Mouse (Mus musculus): ENCODE measurements around the gene Sorbs2. TPM values are rescaled to one million over a fixed set of nuclear protein-coding genes. Genes with fewer than 3 reads are reported as not detected.

The Sorbs2 gene
- polyA plus RNA-seq, 1 experiment from 2014 or later: 60.9 TPM

- 92% methylated on average over 9 of the region's 9 CpGs for WGBS
- Histone ChIP-seq H3K4me1 (ENCODE audit: control insufficient read depth, insufficient read depth, low read length) (peaks cover 16% of the 10 kb centered on the region), H3K4me3 (ENCODE audit: low read depth, low read length) (no peak overlapping the region), H3K36me3 (ENCODE audit: control insufficient read depth, insufficient read depth, low read length) (peaks cover 10% of the 10 kb centered on the region; the same call in 1 of the 2 replicates), H3K27me3 (ENCODE audit: control insufficient read depth, insufficient read depth, low read depth, low read length) (no peaks in the 10 kb centered on the region), H3K4me2 (ENCODE audit: low read length) (no peak overlapping the region), H3K9ac (ENCODE audit: low read depth, low read length) (no peak overlapping the region), H3K27ac (ENCODE audit: low read length) (no peak overlapping the region), H3K9me3 (replicated peaks; ENCODE audit: control insufficient read depth, low read length, poor library complexity, severe bottlenecking) (no peaks in the 10 kb centered on the region)
- no peak for ATAC-seq
These were observed 253.0 kb downstream of the Sorbs2 start for GRCm38 (mm10) chr8:45760622-45761021.

GRCm38 (mm10) chr8:45761053-45761452 lies 253.5 kb downstream of the Sorbs2 start:
- no peak overlapping the region for H3K27ac ChIP-seq (ENCODE audit: low read length)
- no peak overlapping the region for H3K4me3 ChIP-seq (ENCODE audit: low read depth, low read length)
- WGBS: 92% methylated on average over 1 of the region's 1 CpGs
- H3K9ac ChIP-seq (ENCODE audit: low read depth, low read length): no peak overlapping the region
- H3K36me3 ChIP-seq (ENCODE audit: control insufficient read depth, insufficient read depth, low read length): peaks cover 10% of the 10 kb centered on the region; the same call in 1 of the 2 replicates
- no peak overlapping the region for H3K4me2 ChIP-seq (ENCODE audit: low read length)
- no peaks in the 10 kb centered on the region for H3K27me3 ChIP-seq (ENCODE audit: control insufficient read depth, insufficient read depth, low read depth, low read length)
- H3K9me3 ChIP-seq (replicated peaks; ENCODE audit: control insufficient read depth, low read length, poor library complexity, severe bottlenecking): no peaks in the 10 kb centered on the region
- ATAC-seq: no peak
- H3K4me1 ChIP-seq (ENCODE audit: control insufficient read depth, insufficient read depth, low read length): peaks cover 17% of the 10 kb centered on the region

- ATAC-seq: peak; percentile 63
- no peaks in the 10 kb centered on the region for H3K27me3 ChIP-seq (ENCODE audit: control insufficient read depth, insufficient read depth, low read depth, low read length)
- H3K4me2 ChIP-seq (ENCODE audit: low read length): no peak overlapping the region; the same call in 1 of the 2 replicates
- WGBS: 61% methylated on average over 15 of the region's 15 CpGs
- no peak overlapping the region for H3K9ac ChIP-seq (ENCODE audit: low read depth, low read length)
- H3K27ac ChIP-seq (ENCODE audit: low read length): peak overlapping the region; percentile 61; the same call in 1 of the 2 replicates
- no peak overlapping the region for H3K4me3 ChIP-seq (ENCODE audit: low read depth, low read length)
- H3K36me3 ChIP-seq (ENCODE audit: control insufficient read depth, insufficient read depth, low read length): peaks cover 10% of the 10 kb centered on the region; the same call in 1 of the 2 replicates
- peaks cover 19% of the 10 kb centered on the region for H3K4me1 ChIP-seq (ENCODE audit: control insufficient read depth, insufficient read depth, low read length)
- no peaks in the 10 kb centered on the region for H3K9me3 ChIP-seq (replicated peaks; ENCODE audit: control insufficient read depth, low read length, poor library complexity, severe bottlenecking)
These were observed 255.5 kb downstream of the Sorbs2 start for GRCm38 (mm10) chr8:45762982-45763689.

GRCm38 (mm10) chr8:45763690-45764342 lies 256.2 kb downstream of the Sorbs2 start:
- 52% methylated on average over 11 of the region's 11 CpGs for WGBS
- Histone ChIP-seq H3K27me3 (ENCODE audit: control insufficient read depth, insufficient read depth, low read depth, low read length) (no peaks in the 10 kb centered on the region), H3K4me1 (ENCODE audit: control insufficient read depth, insufficient read depth, low read length) (peaks cover 19% of the 10 kb centered on the region), H3K9me3 (replicated peaks; ENCODE audit: control insufficient read depth, low read length, poor library complexity, severe bottlenecking) (no peaks in the 10 kb centered on the region), H3K4me2 (ENCODE audit: low read length) (peak overlapping the region; percentile 19; the same call in 1 of the 2 replicates), H3K9ac (ENCODE audit: low read depth, low read length) (0 out of 2 replicates have a peak overlapping the region, but pooled peaks have one; percentile 10), H3K27ac (ENCODE audit: low read length) (peak overlapping the region; percentile 61), H3K36me3 (ENCODE audit: control insufficient read depth, insufficient read depth, low read length) (peaks cover 10% of the 10 kb centered on the region; the same call in 1 of the 2 replicates), H3K4me3 (ENCODE audit: low read depth, low read length) (no peak overlapping the region)
- ATAC-seq: 0 out of 2 replicates have a peak, but pooled peaks have one; percentile 55

- H3K4me2 ChIP-seq (ENCODE audit: low read length): no peak overlapping the region
- H3K9me3 ChIP-seq (replicated peaks; ENCODE audit: control insufficient read depth, low read length, poor library complexity, severe bottlenecking): no peaks in the 10 kb centered on the region
- no peak overlapping the region for H3K4me3 ChIP-seq (ENCODE audit: low read depth, low read length)
- no peaks in the 10 kb centered on the region for H3K27me3 ChIP-seq (ENCODE audit: control insufficient read depth, insufficient read depth, low read depth, low read length)
- no peak overlapping the region for H3K9ac ChIP-seq (ENCODE audit: low read depth, low read length)
- WGBS: 76% methylated on average over 11 of the region's 11 CpGs
- peaks cover 19% of the 10 kb centered on the region for H3K4me1 ChIP-seq (ENCODE audit: control insufficient read depth, insufficient read depth, low read length)
- ATAC-seq: no peak
- peaks cover 8% of the 10 kb centered on the region; the same call in 1 of the 2 replicates for H3K36me3 ChIP-seq (ENCODE audit: control insufficient read depth, insufficient read depth, low read length)
- peak overlapping the region; percentile 17; the same call in 1 of the 2 replicates for H3K27ac ChIP-seq (ENCODE audit: low read length)
These were observed 258.6 kb downstream of the Sorbs2 start for GRCm38 (mm10) chr8:45766138-45766537.

GRCm38 (mm10) chr8:45774841-45775240 lies 267.3 kb downstream of the Sorbs2 start:
- H3K27me3 ChIP-seq (ENCODE audit: control insufficient read depth, insufficient read depth, low read depth, low read length): no peaks in the 10 kb centered on the region
- WGBS: 89% methylated on average over 5 of the region's 5 CpGs
- H3K36me3 ChIP-seq (ENCODE audit: control insufficient read depth, insufficient read depth, low read length): peaks cover 18% of the 10 kb centered on the region
- no peak overlapping the region for H3K27ac ChIP-seq (ENCODE audit: low read length)
- H3K9ac ChIP-seq (ENCODE audit: low read depth, low read length): no peak overlapping the region
- no peaks in the 10 kb centered on the region for H3K4me1 ChIP-seq (ENCODE audit: control insufficient read depth, insufficient read depth, low read length)
- H3K4me2 ChIP-seq (ENCODE audit: low read length): no peak overlapping the region
- ATAC-seq: no peak
- no peaks in the 10 kb centered on the region for H3K9me3 ChIP-seq (replicated peaks; ENCODE audit: control insufficient read depth, low read length, poor library complexity, severe bottlenecking)
- no peak overlapping the region for H3K4me3 ChIP-seq (ENCODE audit: low read depth, low read length)

- Histone ChIP-seq H3K9me3 (replicated peaks; ENCODE audit: control insufficient read depth, low read length, poor library complexity, severe bottlenecking) (no peaks in the 10 kb centered on the region), H3K9ac (ENCODE audit: low read depth, low read length) (no peak overlapping the region), H3K36me3 (ENCODE audit: control insufficient read depth, insufficient read depth, low read length) (peaks cover 16% of the 10 kb centered on the region), H3K27ac (ENCODE audit: low read length) (no peak overlapping the region), H3K27me3 (ENCODE audit: control insufficient read depth, insufficient read depth, low read depth, low read length) (no peaks in the 10 kb centered on the region), H3K4me1 (ENCODE audit: control insufficient read depth, insufficient read depth, low read length) (no peaks in the 10 kb centered on the region), H3K4me3 (ENCODE audit: low read depth, low read length) (no peak overlapping the region), H3K4me2 (ENCODE audit: low read length) (no peak overlapping the region)
- no peak for ATAC-seq
- 96% methylated on average over 7 of the region's 7 CpGs for WGBS
These were observed 267.9 kb downstream of the Sorbs2 start for GRCm38 (mm10) chr8:45775481-45775880.

- H3K27ac ChIP-seq (ENCODE audit: low read length): no peak overlapping the region
- peaks cover 16% of the 10 kb centered on the region for H3K36me3 ChIP-seq (ENCODE audit: control insufficient read depth, insufficient read depth, low read length)
- H3K9ac ChIP-seq (ENCODE audit: low read depth, low read length): no peak overlapping the region
- no peak for ATAC-seq
- WGBS: 95% methylated on average over 9 of the region's 9 CpGs
- H3K4me3 ChIP-seq (ENCODE audit: low read depth, low read length): no peak overlapping the region
- H3K27me3 ChIP-seq (ENCODE audit: control insufficient read depth, insufficient read depth, low read depth, low read length): no peaks in the 10 kb centered on the region
- H3K4me2 ChIP-seq (ENCODE audit: low read length): no peak overlapping the region
- no peaks in the 10 kb centered on the region for H3K4me1 ChIP-seq (ENCODE audit: control insufficient read depth, insufficient read depth, low read length)
- H3K9me3 ChIP-seq (replicated peaks; ENCODE audit: control insufficient read depth, low read length, poor library complexity, severe bottlenecking): no peaks in the 10 kb centered on the region
These were observed 268.8 kb downstream of the Sorbs2 start for GRCm38 (mm10) chr8:45776366-45776765.

- Histone ChIP-seq H3K4me2 (ENCODE audit: low read length) (no peak overlapping the region), H3K27me3 (ENCODE audit: control insufficient read depth, insufficient read depth, low read depth, low read length) (no peaks in the 10 kb centered on the region), H3K36me3 (ENCODE audit: control insufficient read depth, insufficient read depth, low read length) (peaks cover 16% of the 10 kb centered on the region), H3K4me1 (ENCODE audit: control insufficient read depth, insufficient read depth, low read length) (no peaks in the 10 kb centered on the region), H3K9ac (ENCODE audit: low read depth, low read length) (no peak overlapping the region), H3K4me3 (ENCODE audit: low read depth, low read length) (no peak overlapping the region), H3K27ac (ENCODE audit: low read length) (no peak overlapping the region), H3K9me3 (replicated peaks; ENCODE audit: control insufficient read depth, low read length, poor library complexity, severe bottlenecking) (no peaks in the 10 kb centered on the region)
- ATAC-seq: no peak
- 96% methylated on average over 7 of the region's 7 CpGs for WGBS
These were observed 269.4 kb downstream of the Sorbs2 start for GRCm38 (mm10) chr8:45776977-45777376.

Data from midbrain, embryonic 16.5 days (tissue).